Mouse (Mus musculus): ENCODE results near the gene Phactr4.

Gene Phactr4

DNA sequence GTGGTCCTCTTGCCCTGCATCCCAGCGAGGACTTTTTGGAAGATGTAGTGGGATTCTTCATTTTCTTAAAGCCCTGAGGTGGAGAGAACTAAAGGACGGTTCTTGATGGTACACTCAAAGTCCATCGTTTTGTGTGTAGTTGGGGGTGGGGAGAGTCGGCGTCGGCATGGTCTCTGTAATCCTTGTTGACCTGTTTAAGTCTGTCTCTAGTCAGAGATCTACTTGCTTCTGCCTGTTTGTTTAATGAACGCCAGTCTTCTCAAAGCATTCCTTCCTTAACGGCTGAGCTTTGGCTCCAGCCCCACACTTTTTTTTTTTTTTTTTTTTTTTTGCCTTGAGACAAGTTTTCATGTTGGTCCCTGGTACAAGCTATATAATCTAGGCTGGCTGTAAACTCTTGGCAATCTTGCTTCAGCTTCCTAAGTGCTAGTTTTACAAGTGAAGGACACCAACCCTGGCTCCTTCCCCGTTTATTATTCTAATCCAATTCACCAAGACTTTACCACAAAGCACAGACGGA lies 92.4 kb downstream of the Phactr4 start:
- DNase-seq = no peak

DNA sequence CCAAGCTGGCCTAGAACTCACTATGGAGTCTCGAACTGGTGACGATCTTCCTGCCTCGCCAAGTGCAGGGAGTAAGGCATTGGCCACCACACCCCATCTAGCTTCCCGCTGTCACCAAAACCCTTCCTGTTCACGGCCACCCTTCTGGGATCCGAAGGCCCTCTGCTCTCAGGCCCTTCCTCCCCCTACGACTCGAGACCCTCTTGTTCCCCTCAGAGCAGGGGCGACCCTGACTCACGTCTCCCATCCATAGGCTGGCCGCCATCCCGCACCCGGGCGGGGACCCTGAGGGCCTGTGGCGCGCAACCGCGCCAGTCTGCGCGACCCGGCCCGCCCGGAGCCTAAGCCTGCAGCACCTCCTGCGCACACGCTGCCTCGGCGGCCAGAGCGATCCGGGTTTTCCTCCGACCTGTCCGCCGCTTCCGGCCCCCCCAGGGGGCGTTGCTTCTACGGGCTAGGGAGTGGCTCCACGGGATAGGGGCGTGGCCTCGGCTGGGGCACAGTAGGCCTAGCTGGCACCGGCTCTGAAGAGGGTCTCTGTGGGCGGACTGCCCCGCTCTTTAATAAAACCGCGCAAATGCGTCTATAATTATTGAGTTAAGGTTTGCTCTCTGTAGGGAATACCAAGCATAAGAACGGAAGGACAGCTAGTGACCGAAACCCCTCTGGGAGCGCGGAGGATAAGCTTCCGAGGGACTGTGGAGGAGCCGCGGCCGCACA lies 93.0 kb downstream of the Phactr4 start, which contains the start of gene Trnau1ap:
Trnau1ap (minus strand) TSS at position 424 of the 720 bp plus-strand sequence.
- DNase-seq = peak; percentile 84

DNA sequence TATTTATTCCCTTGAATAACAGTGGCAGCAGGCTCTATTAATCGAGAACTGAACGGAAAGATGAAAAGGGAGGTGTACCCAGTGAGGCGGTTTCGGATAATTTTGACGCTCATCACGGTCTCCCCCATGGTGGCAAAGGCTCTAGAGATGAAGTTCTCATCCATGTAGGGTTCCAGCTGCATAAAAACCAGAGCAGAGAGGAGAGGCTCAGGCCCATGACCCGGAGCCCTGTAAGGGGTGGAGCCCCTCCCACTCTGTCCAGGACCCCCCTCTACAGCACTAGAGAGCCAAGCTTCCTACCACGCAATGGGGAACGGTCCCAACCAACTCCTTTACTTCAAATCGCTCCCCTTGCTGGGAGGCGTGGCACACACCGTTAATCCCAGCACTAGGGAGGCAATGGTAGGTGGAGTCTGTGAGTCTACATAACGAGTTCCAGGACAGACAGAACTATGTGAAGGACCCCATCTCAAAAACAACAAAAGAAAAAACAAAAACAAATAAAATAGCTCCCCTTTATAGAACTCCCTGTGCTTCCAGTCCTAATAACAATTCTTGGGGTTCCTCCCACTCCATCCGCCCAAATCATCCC lies 93.8 kb downstream of the Phactr4 start:
- no peak for DNase-seq

DNA sequence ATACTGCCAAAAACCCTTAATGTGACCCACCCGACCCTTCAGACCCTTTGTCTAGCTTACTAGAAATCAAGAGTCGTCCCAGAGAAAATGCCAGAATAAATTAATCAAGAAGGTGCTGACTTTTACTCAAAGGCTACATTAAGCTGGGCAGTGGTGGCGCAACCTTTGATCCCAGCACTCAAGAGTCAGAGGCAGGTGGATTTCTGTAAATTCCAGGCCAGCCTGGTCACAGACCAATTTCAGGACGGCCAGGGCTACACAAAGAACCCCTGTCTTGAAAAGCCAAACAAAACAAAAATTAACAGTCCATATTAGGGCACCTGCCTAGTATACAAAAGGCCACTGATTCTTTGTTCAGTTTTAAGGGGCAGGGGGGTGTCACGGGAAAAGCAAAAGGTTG lies 95.8 kb downstream of the Phactr4 start:
- DNase-seq = no peak

DNA sequence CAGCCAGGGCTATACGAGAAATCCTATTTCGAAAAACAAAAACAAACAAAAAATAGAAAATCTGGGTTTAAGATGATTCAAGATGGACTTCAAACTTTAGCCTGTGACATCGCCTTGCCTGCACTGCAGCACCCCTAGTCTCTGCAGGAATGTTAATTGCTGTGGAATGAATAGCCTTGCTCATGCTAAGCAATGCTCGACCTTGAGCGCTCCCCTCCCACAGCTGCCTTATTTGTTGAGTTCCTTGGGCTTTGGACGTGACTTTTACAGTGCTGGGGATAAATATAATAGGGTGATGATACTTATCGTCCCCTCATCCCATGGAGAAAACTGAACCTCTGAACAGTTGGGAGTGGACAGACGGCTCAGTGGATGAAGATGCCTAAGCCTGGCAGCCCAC lies 106.6 kb downstream of the Phactr4 start:
- no peak for DNase-seq

DNA sequence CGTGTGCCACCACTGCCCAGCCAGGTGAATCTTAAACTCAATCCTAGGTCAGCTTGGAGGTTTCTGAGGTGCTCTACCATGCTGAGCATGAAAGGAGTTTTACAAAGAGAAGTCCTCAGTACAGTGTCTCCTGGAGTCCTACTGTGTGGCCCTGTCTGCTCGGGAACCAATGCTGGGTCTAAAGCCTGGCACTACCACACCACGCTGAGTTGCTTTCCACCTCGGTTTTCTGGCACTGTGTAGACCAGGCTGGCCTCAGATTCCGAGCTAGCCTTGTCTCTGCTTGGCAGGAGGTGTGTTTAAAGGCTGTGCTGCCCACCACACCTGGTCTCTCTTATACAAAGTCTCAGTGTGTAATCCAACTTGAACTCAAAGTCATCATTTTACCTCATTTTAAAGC lies 109.7 kb downstream of the Phactr4 start:
- DNase-seq = no peak

DNA sequence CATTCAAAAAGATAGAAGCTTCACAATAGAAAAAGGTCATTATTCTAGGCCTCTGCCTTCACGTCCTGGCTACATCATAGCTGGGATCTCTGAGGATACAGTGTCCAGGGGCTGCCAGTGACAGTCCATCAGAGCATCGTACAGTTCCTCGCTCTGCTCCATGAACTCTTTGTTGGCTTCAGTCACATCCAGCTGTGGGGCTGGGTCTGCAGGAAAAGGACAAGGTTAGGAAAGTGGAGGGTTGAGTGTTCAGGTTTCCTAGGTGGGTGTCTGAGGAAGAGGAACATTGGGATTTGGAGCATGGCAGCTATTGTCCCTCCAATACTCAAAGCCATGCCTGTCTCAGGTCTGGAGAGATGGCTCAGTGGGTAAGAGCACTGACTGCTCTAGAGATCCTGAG lies 110.5 kb downstream of the Phactr4 start:
- DNase-seq = no peak

DNA sequence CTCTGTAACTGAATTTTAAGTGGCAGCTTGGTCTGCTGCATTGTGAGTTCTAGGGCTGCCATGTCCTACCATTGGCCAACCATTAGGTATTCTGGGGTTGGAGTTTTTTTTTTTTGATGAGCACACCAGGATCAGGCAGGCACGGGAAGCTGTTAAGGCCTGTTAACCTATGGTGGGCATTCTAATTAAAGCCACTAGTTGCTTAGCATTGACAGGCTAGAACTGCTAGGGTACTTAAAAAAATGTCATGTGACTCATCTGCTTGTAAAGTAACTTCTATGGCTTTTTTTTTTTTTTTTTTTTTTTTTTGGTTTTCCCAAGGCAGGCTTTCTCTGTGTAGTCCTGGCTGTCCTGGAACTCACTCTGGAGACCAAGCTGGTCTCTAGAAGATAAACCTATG lies 111.1 kb downstream of the Phactr4 start:
- DNase-seq = no peak

DNA sequence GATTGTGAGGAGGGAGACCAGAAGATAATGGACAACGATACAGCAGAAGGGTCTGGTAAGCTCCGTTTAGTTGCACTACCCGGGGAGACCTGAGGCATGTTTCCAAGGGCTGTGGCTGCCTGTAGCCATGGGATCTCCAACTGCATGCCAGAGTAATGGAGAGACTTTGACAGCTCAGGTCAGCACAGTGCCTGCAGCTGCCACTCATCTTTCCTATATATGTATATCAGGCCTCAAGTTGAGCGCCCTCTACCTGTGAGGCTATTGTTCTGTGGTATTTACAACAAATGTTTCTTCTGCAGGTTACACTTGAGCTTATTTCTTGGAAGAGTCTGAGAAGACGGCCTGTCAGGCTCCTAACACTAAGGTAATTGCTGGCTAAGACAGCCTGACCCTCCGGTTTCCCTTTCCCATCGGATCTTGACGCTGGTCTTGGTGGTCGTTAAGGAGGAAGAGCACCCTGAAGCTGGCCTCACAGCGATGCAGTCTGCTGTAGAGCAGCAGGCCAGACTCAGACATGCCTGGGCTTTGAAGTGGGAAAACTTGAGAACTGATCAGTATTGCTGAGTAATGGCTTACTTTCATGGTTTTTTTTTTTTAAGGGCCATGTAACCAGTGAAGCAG lies 112.3 kb downstream of the Phactr4 start:
- peak; percentile 48 for DNase-seq

DNA sequence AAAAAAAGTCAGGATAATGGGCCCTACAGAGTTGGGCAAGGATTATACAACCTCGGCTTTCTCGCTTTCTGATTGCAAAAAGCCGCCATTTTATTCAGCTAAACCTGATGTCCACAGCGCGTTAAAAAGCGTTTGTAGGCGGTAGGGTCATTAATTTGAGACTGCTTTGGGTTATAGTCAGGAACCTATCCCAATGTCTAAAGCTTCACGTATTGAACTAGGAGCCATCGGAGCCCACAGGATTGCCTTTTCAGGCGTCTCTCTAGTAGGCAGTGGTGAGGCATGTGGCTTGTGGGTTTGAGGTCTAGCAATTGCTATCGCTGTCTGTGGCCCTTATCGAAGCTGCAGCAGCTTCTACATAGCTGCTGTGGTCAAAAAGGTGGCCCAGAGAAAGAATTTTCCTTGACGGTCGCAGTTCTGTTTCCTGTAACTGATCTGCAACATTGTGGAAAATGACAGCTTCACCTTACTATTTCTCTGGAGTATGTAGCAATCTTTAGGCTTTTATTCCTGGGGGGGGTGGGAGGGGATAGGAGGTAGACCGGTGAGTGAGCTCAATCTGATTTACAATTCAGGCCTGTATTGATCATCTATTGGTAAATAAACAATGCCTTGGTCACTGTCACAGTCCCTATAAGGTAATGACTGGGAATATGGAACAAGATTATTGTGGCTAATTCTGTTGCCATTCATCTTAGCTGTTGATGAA lies 113.0 kb downstream of the Phactr4 start:
- no peak for DNase-seq

DNA sequence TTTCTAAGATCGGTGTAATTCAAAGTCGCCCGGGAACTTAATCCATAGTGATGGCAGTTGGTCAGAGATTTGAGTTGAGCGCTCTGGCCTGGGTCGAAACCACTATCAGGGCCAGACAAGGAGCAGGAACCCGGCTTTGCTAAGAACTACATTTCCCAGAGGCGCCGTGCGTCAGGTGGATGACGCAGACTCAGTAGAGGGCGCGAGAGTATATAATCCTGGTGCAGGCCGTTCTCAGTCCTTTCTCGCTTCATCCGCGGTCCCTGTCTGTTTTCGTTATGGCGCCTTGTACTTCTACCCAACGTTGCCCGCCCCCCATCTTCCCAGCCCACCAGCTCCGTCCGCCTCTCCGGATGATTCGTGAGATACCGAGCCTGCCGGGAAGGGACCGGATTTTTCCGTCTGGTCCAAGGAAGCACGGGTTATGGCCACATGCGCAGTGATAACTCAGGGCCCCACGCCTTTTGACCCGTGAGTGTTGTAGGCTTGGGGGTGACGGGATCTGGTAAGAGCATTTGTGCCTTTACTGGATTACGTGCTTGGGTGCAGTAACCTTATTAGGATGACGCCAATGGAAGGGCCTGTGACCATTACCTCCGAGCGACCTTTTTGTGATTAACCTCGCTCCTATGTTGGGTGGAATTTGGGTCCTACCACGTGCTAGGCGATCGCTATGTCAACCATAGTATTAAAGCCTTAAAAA lies 113.7 kb downstream of the Phactr4 start:
- peak; percentile 92 for DNase-seq

DNA sequence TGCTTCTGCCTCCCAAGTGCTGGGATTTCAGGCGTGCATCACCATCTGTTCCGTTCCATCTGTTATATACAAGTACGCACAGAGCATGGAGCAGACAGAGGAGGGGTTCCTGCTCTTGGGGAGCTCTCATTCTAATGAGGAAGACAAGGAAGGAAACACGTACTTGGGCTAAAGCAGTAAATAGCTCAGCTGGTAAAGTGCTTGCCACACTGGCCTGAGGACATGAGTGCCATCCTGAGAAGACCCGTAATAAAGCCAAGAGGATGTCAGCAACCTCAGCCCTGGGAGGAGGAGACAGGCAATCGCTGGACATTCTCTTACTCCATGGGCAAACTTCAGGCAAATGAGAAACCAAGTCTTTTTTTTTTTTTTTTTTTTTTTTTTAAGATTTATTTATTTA lies 116.3 kb downstream of the Phactr4 start:
- DNase-seq = no peak
